Mouse (Mus musculus): ENCODE results near the gene Trip10.

DNA sequence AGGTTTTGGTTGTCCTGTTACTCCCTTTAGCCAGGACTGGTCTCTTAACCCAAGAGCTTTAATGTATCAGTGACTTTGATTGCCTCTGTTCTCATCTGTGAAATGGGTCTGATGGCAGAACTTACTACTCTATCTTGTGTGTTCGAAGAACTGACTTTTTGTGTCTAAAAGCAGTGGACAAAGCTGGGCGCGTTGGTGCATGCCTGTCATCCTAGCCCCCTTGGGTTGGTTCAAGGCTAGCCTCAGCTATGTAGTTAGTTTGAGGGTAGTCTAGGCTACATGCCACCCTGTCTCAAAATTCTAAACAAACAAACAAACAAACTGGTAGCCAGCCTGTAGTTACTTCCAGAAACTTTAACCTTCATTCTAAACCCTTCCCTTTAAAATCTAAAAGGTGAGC, 2.2 kb downstream of the Trip10 start:
- no peak for TF ChIP-seq CTCF (IDR thresholded peaks at IDR 0.05; ENCODE audit: borderline replicate concordance, insufficient read depth, low read depth, low read length)
- TF ChIP-seq POLR2A (IDR thresholded peaks at IDR 0.05; ENCODE audit: borderline replicate concordance, insufficient read depth, low read length) = no peak

Measured in cerebellum, adult 2 months (tissue).